Mouse (Mus musculus) embryo, embryonic 10.5 days (tissue): ENCODE data around the gene Opn3.

ENCODE experiments used
- DNase-seq: peaks from one replicate; pipeline ENCODE4 v3.0.0-alpha.2; 2015; ENCODE audit warnings: low spot score

The Opn3 gene

DNA sequence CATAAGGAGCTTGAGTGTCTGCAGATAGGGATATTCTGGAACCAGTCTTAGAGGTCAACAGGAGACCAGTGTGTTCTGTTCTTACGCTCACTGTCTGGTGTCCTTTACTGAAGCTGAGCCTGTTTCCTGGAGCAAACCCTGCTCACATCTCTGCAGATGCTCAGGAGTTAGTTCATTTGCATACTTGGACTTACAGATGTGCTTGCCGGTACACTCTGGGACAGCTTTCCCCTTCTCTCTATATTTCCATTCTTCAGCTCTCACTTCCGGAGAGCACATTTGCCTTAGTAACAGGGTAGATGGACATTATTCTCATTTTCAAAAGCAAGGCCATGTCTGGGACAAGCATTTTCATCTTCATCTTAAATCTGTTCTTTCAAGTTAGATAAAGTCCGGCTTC is 44.0 kb downstream of the Opn3 start:
- DNase-seq = no peak

DNA sequence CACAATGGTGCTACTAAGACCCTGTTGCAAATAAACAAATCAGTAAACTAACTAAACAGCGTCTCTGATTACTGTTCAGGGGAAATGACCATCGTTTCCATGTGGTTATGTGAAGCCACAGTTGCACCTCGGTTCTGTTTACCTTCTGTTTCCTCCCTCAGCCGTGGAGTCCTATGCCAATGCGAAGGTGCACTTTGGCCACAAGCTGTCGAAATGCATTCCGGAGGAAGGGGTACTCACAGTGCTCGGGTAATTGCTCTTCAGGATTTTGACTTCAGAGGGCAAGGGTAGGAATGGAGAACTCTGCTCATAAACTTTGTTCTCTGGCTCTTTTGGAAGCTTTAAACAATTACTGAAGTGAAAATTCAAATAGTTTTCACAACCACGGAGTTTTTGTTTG is 45.6 kb downstream of the Opn3 start:
- no peak for DNase-seq

DNA sequence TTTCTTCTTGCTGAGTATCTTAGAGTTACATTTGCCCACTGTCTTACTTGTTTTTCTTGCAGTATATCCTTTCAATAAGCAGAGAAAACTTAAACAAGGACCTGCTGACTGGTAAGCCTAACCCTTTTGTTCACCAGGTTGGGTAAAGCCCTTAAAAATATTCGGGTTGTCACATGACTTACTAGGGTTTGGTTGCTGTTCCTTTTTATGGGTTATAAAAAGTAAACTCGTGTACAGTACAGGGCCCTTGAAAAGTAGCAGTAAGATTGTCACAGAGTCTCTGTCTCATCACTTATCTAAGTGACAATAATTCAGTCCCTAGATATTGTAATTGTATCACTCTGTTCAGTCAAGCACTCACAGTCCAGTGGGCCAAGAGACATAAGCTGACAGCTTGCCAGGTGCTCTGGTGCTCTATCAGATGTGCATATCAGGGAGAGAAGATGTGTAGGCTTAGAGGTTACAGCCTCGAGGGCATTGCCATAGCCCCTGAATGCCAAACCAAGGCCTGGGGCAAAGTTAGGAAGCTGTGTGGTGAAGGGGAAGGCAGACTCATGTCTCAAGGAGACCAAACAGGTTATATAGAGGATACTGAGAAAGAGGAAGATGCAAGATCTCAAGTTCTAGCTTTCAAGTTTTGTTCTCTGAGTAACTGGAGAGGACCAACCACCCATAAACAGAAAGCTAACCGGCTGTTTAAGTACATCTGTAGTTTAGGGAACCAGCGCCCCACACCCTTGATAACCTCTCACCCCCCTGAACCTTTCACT is 48.9 kb downstream of the Opn3 start:
- DNase-seq = no peak

DNA sequence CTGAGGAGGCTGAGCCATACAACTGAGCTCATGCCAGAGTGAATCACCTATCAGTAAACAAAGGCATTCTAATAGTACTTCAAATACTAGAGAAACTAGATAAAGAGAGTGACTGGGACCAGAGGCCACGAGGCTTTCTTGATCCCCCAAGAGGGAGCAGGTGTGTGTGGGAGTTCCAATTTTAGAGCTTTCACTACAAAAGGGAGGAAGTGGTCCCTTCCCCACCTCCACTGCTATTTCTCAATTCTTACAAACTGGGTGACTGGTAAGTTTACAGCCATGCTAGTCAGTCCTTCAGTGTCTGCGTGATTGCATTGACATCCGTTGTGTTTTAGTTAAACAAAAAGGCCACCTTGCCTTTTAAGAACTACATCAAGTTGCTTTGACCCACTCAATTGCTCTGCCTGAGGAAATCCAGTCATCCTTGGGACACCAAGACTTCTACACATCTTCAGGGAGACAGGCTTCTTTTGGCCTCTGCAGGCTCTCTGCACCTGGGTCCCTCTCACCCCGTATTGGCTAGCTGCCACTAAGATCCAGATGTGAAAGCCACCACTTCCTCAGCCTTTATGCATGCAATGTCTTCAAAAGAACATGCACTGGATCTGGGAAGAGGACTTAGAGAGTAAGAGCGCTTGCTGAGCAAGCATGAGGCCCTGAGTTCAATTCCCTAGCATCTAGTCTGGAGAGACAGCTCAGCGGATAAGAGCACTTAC is 52.0 kb downstream of the Opn3 start:
- DNase-seq = no peak

DNA sequence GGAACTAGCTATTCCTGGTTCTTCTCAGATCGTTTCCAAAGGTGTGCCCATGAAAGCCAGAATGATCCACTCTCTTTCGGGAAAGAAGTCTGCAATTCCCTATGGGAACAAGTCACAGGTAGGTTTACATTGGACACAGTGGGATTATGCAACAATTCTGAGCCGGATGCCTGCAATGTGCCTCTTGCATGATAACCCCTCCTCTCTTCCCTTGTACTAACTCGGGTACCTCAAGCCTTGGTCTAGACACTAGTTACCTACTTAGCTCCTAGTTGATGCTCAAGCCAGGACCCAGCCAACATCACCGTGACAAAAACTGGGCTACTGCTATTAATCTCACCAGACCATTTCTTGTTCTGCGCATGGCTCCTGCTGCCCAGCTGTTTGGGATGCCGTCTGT is 53.5 kb downstream of the Opn3 start:
- DNase-seq = no peak

DNA sequence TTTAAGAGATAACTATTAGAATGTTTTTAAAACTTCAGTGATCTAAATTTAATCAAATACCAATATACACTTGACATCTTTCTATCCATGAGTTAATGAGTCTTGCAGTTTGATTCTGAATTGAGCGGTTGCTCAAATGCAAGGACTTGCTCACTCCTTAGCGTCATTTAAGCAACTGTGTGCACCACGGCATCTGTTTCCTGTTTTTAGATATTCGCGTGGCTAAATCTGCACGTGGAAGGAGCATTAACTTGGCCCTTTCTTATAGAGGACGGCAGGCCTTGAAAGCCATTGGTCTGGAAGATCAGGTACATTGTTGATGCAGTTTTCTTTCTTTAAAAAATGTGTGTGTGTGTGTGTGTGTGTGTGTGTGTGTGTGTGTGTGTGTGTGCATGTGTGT is 54.9 kb downstream of the Opn3 start:
- no peak for DNase-seq

DNA sequence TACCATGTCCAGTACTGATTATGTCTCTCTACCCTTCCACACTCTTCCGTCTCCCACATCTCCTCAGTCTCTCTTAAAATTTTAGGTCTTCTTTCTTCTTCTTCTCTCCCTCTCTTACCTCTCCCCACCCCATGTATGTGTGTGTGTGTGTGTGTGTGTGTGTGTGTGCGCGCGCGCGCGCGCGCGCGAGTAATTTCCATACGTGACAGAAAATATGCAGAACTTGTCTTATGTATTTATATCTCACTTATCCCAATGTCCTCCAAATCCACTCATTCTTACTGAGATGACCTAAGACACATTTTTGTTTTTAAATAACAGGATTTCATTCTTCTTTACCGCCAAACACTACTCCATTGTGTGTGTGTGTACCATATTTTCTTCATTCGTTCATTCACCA is 60.1 kb downstream of the Opn3 start:
- no peak for DNase-seq

DNA sequence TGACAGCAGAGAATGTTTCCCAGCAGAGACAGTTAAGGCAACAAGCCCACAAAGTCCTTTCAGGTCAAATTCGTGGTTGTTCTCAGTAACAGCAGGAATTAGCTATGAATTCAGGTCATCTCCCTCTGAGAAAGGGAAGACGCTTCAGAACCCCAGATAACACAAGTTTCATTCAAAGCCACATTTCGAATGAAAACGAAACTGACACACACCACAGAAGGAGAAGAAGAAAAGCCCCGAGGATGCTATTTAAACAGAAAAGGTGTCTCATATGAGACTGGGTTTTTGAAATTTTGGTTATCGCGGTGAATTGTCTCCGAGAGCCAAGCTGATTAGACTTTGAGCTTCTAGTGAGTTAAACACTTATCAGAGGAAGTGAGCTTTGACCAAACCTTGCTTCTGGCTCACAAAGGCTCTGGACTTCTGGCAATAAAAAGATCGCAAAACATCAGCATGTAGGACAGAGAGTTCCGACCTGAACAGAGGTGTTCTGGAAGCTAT is 60.8 kb downstream of the Opn3 start:
- no peak for DNase-seq

DNA sequence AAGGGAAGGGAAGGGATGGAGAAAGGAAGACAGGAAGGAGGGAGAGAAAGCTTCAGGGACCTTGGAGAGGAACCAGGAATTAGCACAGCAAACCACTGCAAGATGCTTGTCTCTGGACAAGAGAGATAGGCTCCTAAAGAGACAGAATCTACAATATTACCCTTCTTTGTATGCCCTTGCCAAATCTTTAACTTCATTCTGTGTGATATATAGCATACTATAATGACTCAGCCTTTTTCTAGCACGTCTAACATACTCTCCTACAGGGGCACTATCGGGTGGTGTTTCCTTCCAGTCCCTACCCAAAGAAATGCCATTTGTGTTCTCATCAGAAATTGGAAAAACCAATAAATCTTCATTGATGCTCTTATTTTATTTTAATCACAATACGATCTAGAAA is 61.5 kb downstream of the Opn3 start:
- no peak for DNase-seq

DNA sequence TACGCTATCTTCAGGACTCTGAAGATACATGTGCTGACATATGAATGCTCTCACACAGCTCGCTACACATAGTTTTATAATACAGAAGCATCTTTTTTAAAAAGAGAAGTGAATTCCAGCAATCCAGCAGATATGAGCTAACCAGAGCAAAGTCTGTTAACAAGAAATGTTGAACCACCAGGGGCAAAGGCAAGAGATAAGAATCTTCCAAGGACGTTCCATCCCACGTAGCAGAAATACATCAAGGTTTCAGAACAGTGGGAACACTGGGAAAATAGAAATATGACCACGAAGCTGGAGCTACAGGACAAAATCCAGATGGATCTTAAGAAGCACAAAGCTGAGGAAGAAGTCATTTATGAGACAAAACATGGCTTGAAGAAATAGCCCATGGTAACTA is 62.2 kb downstream of the Opn3 start:
- no peak for DNase-seq

DNA sequence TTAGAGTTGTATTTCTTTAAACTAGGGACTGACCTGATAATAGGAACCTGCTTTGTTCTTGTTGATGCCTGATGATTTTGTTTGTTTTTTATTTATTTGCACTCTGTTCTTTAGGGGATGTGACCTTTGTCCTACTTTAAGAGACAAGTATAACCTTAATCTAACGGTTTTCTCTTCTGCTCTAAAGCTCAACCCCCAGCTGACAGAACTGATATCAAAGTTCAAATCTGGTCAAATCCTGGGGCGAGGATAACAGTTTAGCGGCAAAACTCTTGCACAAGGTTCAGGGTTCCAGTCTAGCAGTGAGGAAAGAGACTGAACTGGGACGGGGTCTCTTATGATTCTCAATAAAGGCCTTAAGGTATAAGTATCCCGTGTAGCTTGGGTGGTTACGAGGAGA is 63.3 kb downstream of the Opn3 start:
- no peak for DNase-seq

DNA sequence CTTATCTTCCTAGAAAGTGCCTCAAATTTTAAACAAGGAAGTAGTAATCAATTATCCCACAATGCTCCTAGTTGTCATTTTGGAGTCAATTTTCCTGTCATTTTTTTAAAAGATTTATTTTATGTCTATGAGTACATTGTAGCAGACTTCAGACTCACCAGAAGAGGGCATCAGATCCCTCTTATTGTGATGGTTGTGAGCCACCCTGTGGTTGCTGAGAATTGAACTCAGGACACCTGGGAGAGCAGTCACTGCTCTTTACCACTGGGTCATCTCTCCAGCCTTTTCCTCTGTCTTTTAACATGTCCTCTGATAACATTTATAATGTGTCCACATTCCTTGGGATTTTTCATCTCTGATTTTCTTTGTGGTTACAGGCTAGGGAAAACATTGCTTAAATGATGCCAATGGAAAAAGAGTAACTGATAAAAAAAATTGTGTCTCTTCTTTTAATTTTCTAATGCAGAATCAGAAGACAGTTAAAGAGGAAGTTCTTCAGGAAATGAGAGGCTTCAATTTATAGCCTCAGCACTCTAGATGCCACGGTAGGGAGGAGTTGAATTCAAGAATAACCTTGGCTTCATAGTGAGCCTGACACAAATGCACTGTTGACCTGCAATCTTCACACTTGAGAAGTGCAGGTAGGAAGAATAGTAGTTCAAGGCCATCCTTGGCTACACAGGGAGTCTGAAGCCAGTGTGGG is 66.4 kb downstream of the Opn3 start:
- peak; percentile 68 for DNase-seq

DNA sequence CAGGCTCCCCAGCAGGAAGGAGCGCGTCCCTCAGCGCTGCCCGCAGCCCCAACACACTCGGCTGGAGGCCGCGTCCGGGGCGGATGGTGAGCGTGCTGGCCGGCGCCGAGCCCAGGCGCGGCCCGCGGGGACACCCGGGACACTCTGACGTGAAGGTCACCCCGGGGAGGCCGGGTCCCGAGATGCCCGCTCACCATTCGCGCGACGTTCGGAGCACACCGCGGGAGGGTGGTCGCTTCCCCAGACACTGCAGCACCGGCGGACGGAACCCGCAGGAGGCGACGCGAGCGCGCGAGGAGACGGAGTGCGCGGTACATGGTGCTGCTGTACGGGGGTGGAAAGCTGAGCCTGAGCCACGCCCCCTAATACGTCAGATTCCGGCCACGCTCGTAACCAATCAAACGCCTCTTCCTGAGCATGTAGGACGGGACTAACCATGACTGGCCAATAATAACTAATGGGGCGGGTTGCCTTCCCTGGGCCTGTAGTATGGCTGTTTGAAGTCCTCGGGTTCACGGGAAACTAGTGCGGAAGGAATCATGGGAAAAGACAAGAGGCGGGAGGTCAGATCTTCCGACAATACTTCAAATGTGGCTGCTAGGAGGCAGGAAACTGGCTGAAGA is 67.2 kb downstream of the Opn3 start, which contains the start of gene Fh1:
Gene Fh1, minus strand, starts transcription at position 379 of the 623 bp plus-strand sequence.
- DNase-seq = peak; percentile 98

DNA sequence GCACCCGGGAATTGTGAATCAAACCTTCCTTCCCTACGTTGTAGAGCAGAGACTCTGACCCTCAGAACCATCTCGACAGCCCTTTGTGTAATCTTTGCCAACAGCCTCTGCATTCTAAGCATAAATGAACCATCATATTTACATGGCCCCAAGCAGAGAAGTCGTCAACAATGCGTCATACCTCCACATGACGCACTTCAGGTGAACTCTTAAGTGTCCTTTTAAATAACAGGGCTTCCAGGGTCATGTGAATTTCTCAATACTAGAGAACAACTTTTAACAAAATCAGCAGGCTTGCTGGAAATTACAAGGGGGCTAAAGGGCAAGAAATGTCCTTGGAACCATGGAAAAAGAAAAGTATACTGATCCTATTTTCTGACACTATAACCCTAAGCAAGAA is 68.9 kb downstream of the Opn3 start:
- DNase-seq = no peak

DNA sequence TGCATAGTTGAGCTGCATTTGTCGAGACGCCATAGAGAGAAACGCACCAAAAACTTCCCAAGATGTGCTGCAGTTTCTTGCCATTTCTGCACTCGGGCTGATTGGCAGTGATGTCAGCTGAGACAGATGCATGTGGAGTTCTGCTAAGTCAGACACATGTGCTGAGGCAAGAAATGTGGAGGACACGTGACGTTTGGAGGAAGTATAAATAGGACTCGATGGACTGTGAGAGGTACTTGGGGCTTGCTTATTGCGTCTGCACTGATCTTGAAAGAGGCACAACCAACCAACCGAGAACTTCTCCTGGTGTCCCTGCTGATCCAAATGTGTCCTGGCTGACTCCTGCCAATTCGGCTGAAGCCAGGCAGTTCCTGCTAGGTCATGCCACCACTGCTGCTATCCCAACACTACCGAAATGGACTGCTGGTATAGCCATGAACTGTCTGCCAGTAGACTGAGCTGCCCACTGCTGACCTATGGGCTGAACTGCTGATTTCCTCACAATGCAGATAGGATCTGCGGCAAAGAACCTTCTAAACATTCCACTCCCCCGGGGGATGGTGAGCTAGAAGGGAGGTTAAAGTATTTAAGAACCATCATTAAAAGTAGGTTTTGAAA is 72.7 kb downstream of the Opn3 start, which contains the start of gene Kmo:
Gene Kmo, plus strand, starts transcription at position 568 of the 618 bp plus-strand sequence.
- DNase-seq = no peak

DNA sequence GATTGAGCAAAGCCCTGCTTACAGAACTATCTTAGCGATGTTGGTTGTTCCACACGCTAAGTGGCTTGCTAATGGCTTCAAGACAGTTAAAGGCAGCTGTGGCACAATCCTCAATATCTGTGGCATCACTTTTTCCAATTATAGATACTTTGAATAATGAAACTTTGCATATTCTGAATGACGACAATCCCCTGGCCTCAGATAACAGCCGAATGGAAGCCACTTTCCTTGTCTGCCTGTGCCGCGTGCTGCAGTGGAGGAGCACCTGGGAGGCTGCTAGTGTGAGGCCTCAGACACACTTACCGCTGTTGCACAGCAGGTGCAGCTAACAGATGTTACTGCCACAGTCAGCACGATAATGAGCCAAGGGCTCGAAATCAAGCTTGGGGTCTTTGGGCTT is 77.6 kb downstream of the Opn3 start:
- DNase-seq = no peak
